Mouse (Mus musculus): ENCODE measurements at regions not wholly inside any gene's neighbourhood (a gene's known extent, or its start where the extent isn't known, plus 50 kb on each side); places are given as distances from the start of the nearest gene placed in this dataset.

- Histone ChIP-seq H3K9ac (no peak overlapping the region), H3K4me3 (no peak overlapping the region), H3K27ac (ENCODE audit: poor library complexity, severe bottlenecking) (no peak overlapping the region), H3K4me1 (replicated peaks) (no peaks in the 10 kb centered on the region), H3K36me3 (no peaks in the 10 kb centered on the region), H3K4me2 (no peak overlapping the region), H3K27me3 (replicated peaks) (no peaks in the 10 kb centered on the region), H3K9me3 (replicated peaks) (no peaks in the 10 kb centered on the region)
- 88% methylated on average over 14 of the region's 14 CpGs for WGBS
- no peak for ATAC-seq (ENCODE audit: insufficient number of reproducible peaks, low FRiP score)
These were observed 131.2 kb downstream of the Ptbp2 start for GRCm38 (mm10) chr3:119653007-119653565.

- H3K4me1 ChIP-seq (replicated peaks) = no peaks in the 10 kb centered on the region
- ATAC-seq (ENCODE audit: insufficient number of reproducible peaks, low FRiP score) = no peak
- WGBS = 49% methylated on average over 3 of the region's 3 CpGs
- no peaks in the 10 kb centered on the region for H3K36me3 ChIP-seq
- H3K4me2 ChIP-seq = no peak overlapping the region
- H3K27ac ChIP-seq (ENCODE audit: poor library complexity, severe bottlenecking) = no peak overlapping the region
- H3K4me3 ChIP-seq = no peak overlapping the region
- no peak overlapping the region for H3K9ac ChIP-seq
- H3K27me3 ChIP-seq (replicated peaks) = no peaks in the 10 kb centered on the region
- no peaks in the 10 kb centered on the region for H3K9me3 ChIP-seq (replicated peaks)
These were observed 145.6 kb downstream of the Ptbp2 start for GRCm38 (mm10) chr3:119638633-119639032.

GRCm38 (mm10) chr3:119635641-119636040 lies 148.6 kb downstream of the Ptbp2 start:
- ATAC-seq (ENCODE audit: insufficient number of reproducible peaks, low FRiP score) = no peak
- Histone ChIP-seq H3K4me1 (replicated peaks) (no peaks in the 10 kb centered on the region), H3K4me3 (no peak overlapping the region), H3K27me3 (replicated peaks) (no peaks in the 10 kb centered on the region), H3K27ac (ENCODE audit: poor library complexity, severe bottlenecking) (no peak overlapping the region), H3K4me2 (no peak overlapping the region), H3K9me3 (replicated peaks) (no peaks in the 10 kb centered on the region), H3K36me3 (no peaks in the 10 kb centered on the region), H3K9ac (no peak overlapping the region)
- 76% methylated on average over 3 of the region's 3 CpGs for WGBS

- 73% methylated on average over 2 of the region's 2 CpGs for WGBS
- H3K27me3 ChIP-seq (replicated peaks) = no peaks in the 10 kb centered on the region
- H3K27ac ChIP-seq (ENCODE audit: poor library complexity, severe bottlenecking) = no peak overlapping the region
- H3K4me3 ChIP-seq = no peak overlapping the region
- H3K4me2 ChIP-seq = no peak overlapping the region
- no peak for ATAC-seq (ENCODE audit: insufficient number of reproducible peaks, low FRiP score)
- no peaks in the 10 kb centered on the region for H3K9me3 ChIP-seq (replicated peaks)
- H3K9ac ChIP-seq = no peak overlapping the region
- no peaks in the 10 kb centered on the region for H3K36me3 ChIP-seq
- H3K4me1 ChIP-seq (replicated peaks) = no peaks in the 10 kb centered on the region
These were observed 150.8 kb downstream of the Ptbp2 start for GRCm38 (mm10) chr3:119633516-119633915.

GRCm38 (mm10) chr3:119606116-119606515 lies 178.2 kb downstream of the Ptbp2 start:
- H3K9me3 ChIP-seq (replicated peaks) = no peaks in the 10 kb centered on the region
- no peak overlapping the region for H3K9ac ChIP-seq
- no peaks in the 10 kb centered on the region for H3K36me3 ChIP-seq
- H3K4me3 ChIP-seq = no peak overlapping the region
- ATAC-seq (ENCODE audit: insufficient number of reproducible peaks, low FRiP score) = no peak
- no peaks in the 10 kb centered on the region for H3K27me3 ChIP-seq (replicated peaks)
- no peak overlapping the region for H3K4me2 ChIP-seq
- no peaks in the 10 kb centered on the region for H3K4me1 ChIP-seq (replicated peaks)
- H3K27ac ChIP-seq (ENCODE audit: poor library complexity, severe bottlenecking) = no peak overlapping the region
- WGBS = 88% methylated on average over 1 of the region's 1 CpGs

GRCm38 (mm10) chr3:119588872-119589416 lies 195.3 kb downstream of the Ptbp2 start:
- Histone ChIP-seq H3K4me2 (no peak overlapping the region), H3K36me3 (no peaks in the 10 kb centered on the region), H3K4me1 (replicated peaks) (no peaks in the 10 kb centered on the region), H3K9me3 (replicated peaks) (no peaks in the 10 kb centered on the region), H3K27ac (ENCODE audit: poor library complexity, severe bottlenecking) (no peak overlapping the region), H3K4me3 (no peak overlapping the region), H3K27me3 (replicated peaks) (no peaks in the 10 kb centered on the region), H3K9ac (no peak overlapping the region)
- 83% methylated on average over 4 of the region's 4 CpGs for WGBS
- ATAC-seq (ENCODE audit: insufficient number of reproducible peaks, low FRiP score) = no peak

GRCm38 (mm10) chr3:119587971-119588370 lies 196.3 kb downstream of the Ptbp2 start:
- Histone ChIP-seq H3K27ac (ENCODE audit: poor library complexity, severe bottlenecking) (no peak overlapping the region), H3K4me2 (no peak overlapping the region), H3K36me3 (no peaks in the 10 kb centered on the region), H3K4me1 (replicated peaks) (no peaks in the 10 kb centered on the region), H3K9ac (no peak overlapping the region), H3K4me3 (no peak overlapping the region), H3K9me3 (replicated peaks) (no peaks in the 10 kb centered on the region), H3K27me3 (replicated peaks) (no peaks in the 10 kb centered on the region)
- WGBS = 64% methylated on average over 2 of the region's 2 CpGs
- ATAC-seq (ENCODE audit: insufficient number of reproducible peaks, low FRiP score) = no peak

- peaks cover 6% of the 10 kb centered on the region for H3K9me3 ChIP-seq (replicated peaks)
- no peak overlapping the region for H3K4me2 ChIP-seq
- H3K27ac ChIP-seq (ENCODE audit: poor library complexity, severe bottlenecking) = no peak overlapping the region
- no peaks in the 10 kb centered on the region for H3K4me1 ChIP-seq (replicated peaks)
- WGBS = 68% methylated on average over 3 of the region's 3 CpGs
- H3K4me3 ChIP-seq = no peak overlapping the region
- no peak for ATAC-seq (ENCODE audit: insufficient number of reproducible peaks, low FRiP score)
- no peaks in the 10 kb centered on the region for H3K27me3 ChIP-seq (replicated peaks)
- no peak overlapping the region for H3K9ac ChIP-seq
- no peaks in the 10 kb centered on the region for H3K36me3 ChIP-seq
These were observed 208.8 kb downstream of the Ptbp2 start for GRCm38 (mm10) chr3:119575516-119575915.

GRCm38 (mm10) chr3:119537884-119538283 lies 246.4 kb downstream of the Ptbp2 start:
- no peaks in the 10 kb centered on the region for H3K9me3 ChIP-seq (replicated peaks)
- no peak overlapping the region for H3K4me3 ChIP-seq
- no peak overlapping the region for H3K27ac ChIP-seq (ENCODE audit: poor library complexity, severe bottlenecking)
- H3K36me3 ChIP-seq = no peaks in the 10 kb centered on the region
- H3K4me1 ChIP-seq (replicated peaks) = no peaks in the 10 kb centered on the region
- no peaks in the 10 kb centered on the region for H3K27me3 ChIP-seq (replicated peaks)
- no peak overlapping the region for H3K4me2 ChIP-seq
- 67% methylated on average over 7 of the region's 7 CpGs for WGBS
- no peak overlapping the region for H3K9ac ChIP-seq
- no peak for ATAC-seq (ENCODE audit: insufficient number of reproducible peaks, low FRiP score)

GRCm38 (mm10) chr3:119524510-119525123 lies 259.6 kb downstream of the Ptbp2 start:
- 87% methylated on average over 10 of the region's 10 CpGs for WGBS
- no peaks in the 10 kb centered on the region for H3K36me3 ChIP-seq
- no peak overlapping the region for H3K9ac ChIP-seq
- no peak overlapping the region for H3K4me2 ChIP-seq
- H3K4me1 ChIP-seq (replicated peaks) = no peaks in the 10 kb centered on the region
- H3K27ac ChIP-seq (ENCODE audit: poor library complexity, severe bottlenecking) = no peak overlapping the region
- H3K9me3 ChIP-seq (replicated peaks) = no peaks in the 10 kb centered on the region
- H3K27me3 ChIP-seq (replicated peaks) = no peaks in the 10 kb centered on the region
- no peak overlapping the region for H3K4me3 ChIP-seq
- ATAC-seq (ENCODE audit: insufficient number of reproducible peaks, low FRiP score) = no peak

- 76% methylated on average over 2 of the region's 2 CpGs for WGBS
- no peak overlapping the region for H3K4me3 ChIP-seq
- no peaks in the 10 kb centered on the region for H3K27me3 ChIP-seq (replicated peaks)
- H3K9ac ChIP-seq = no peak overlapping the region
- ATAC-seq (ENCODE audit: insufficient number of reproducible peaks, low FRiP score) = no peak
- H3K4me2 ChIP-seq = no peak overlapping the region
- no peak overlapping the region for H3K27ac ChIP-seq (ENCODE audit: poor library complexity, severe bottlenecking)
- no peaks in the 10 kb centered on the region for H3K36me3 ChIP-seq
- H3K4me1 ChIP-seq (replicated peaks) = no peaks in the 10 kb centered on the region; the same call in 1 of the 2 replicates
- H3K9me3 ChIP-seq (replicated peaks) = no peaks in the 10 kb centered on the region
These were observed 271.7 kb downstream of the Ptbp2 start for GRCm38 (mm10) chr3:119512596-119512995.

GRCm38 (mm10) chr3:119509132-119509531 lies 275.1 kb downstream of the Ptbp2 start:
- no peak for ATAC-seq (ENCODE audit: insufficient number of reproducible peaks, low FRiP score)
- WGBS = 55% methylated on average over 4 of the region's 4 CpGs
- no peak overlapping the region for H3K27ac ChIP-seq (ENCODE audit: poor library complexity, severe bottlenecking)
- H3K4me3 ChIP-seq = no peak overlapping the region
- no peaks in the 10 kb centered on the region for H3K27me3 ChIP-seq (replicated peaks)
- H3K4me2 ChIP-seq = no peak overlapping the region
- H3K4me1 ChIP-seq (replicated peaks) = peaks cover under 1% of the 10 kb centered on the region; the same call in 1 of the 2 replicates
- no peaks in the 10 kb centered on the region for H3K36me3 ChIP-seq
- H3K9me3 ChIP-seq (replicated peaks) = no peaks in the 10 kb centered on the region
- H3K9ac ChIP-seq = no peak overlapping the region

Measured in heart, embryonic 12.5 days (tissue).